Mouse (Mus musculus): ENCODE results near the gene Sema4d.
A peak's percentile ranks its signal among the peaks of the same experiment; 100 is the strongest.

The Sema4d gene

GRCm38 (mm10) chr13:51752346-51753167, 41.0 kb downstream of the Sema4d start:
- peak; percentile 60 to 74 for DNase-seq

- no peak for DNase-seq
Measured at GRCm38 (mm10) chr13:51749578-51750345, 43.8 kb downstream of the Sema4d start.

- peak in 1 of 2 experiments; percentile 71 for DNase-seq
Measured at GRCm38 (mm10) chr13:51748009-51748552, 45.5 kb downstream of the Sema4d start.

GRCm38 (mm10) chr13:51747069-51747468, 46.5 kb downstream of the Sema4d start:
- DNase-seq, result no peak

- no peak for DNase-seq
Measured at GRCm38 (mm10) chr13:51745862-51746261, 47.7 kb downstream of the Sema4d start.

GRCm38 (mm10) chr13:51743855-51744254, 49.7 kb downstream of the Sema4d start:
- no peak for DNase-seq

GRCm38 (mm10) chr13:51742551-51743052, 50.9 kb downstream of the Sema4d start:
- DNase-seq, result peak in 1 of 2 experiments; percentile 41

GRCm38 (mm10) chr13:51740776-51741175, 52.8 kb downstream of the Sema4d start:
- DNase-seq, result no peak

GRCm38 (mm10) chr13:51739713-51740112, 53.8 kb downstream of the Sema4d start:
- DNase-seq, result no peak

- no peak for DNase-seq
Measured at GRCm38 (mm10) chr13:51738531-51739117, 54.9 kb downstream of the Sema4d start.

GRCm38 (mm10) chr13:51737949-51738513, 55.5 kb downstream of the Sema4d start:
- DNase-seq, result no peak

GRCm38 (mm10) chr13:51737033-51737948, 56.3 kb downstream of the Sema4d start:
- peak in 1 of 2 experiments; percentile 35 for DNase-seq

GRCm38 (mm10) chr13:51736007-51736911, 57.3 kb downstream of the Sema4d start:
- no peak for DNase-seq

GRCm38 (mm10) chr13:51734556-51734955, 59.0 kb downstream of the Sema4d start:
- no peak for DNase-seq

GRCm38 (mm10) chr13:51732097-51732664, 61.4 kb downstream of the Sema4d start:
- DNase-seq, result no peak

- DNase-seq, result peak; percentile 83 to 84
Measured at GRCm38 (mm10) chr13:51731474-51731873, 62.1 kb downstream of the Sema4d start.

GRCm38 (mm10) chr13:51729887-51730361, 63.6 kb downstream of the Sema4d start:
- DNase-seq, result no peak

GRCm38 (mm10) chr13:51727364-51727763, 66.2 kb downstream of the Sema4d start:
- no peak for DNase-seq

GRCm38 (mm10) chr13:51725926-51726574, 67.5 kb downstream of the Sema4d start:
- DNase-seq, result peak; percentile 47 to 60

Data from cerebellum, postnatal 25 days (tissue).